Mouse (Mus musculus): Measurements from ENCODE around the gene Scaper. TPM values are rescaled to one million over a fixed set of nuclear protein-coding genes. Genes with fewer than 3 reads are reported as not detected.

Scaper gene
- 8.0 TPM for polyA plus RNA-seq (2014; fragmentation: Illumina TruSeq; extraction: RNeasy Lipid Tissue Mini Kit (QIAGEN cat#74804); ENCODE audit: low read depth, low replicate concordance)

GRCm38 (mm10) chr9:55937664-55938617, at the start of gene Scaper:
TSS of gene Scaper (minus strand) at chr9:55938119.

GRCm38 (mm10) chr9:55538377-55538776, 399.5 kb downstream of the Scaper start, which contains the start of gene Isl2:
TSS of gene Isl2 (plus strand) at chr9:55538672.

GRCm38 (mm10) chr9:55512027-55512543, 425.8 kb downstream of the Scaper start, which contains the start of gene Etfa:
TSS of gene Etfa (minus strand) at chr9:55512243.

Other genes starting within 250 kb of the Scaper start
- 0.62 TPM for gene 4930563M21Rik, start 72.4 kb upstream of the Scaper start, polyA plus RNA-seq (2014; fragmentation: Illumina TruSeq; extraction: RNeasy Lipid Tissue Mini Kit (QIAGEN cat#74804); ENCODE audit: low read depth, low replicate concordance)
- 110 TPM for gene Rcn2, start 103.7 kb upstream of the Scaper start, polyA plus RNA-seq (2014; fragmentation: Illumina TruSeq; extraction: RNeasy Lipid Tissue Mini Kit (QIAGEN cat#74804); ENCODE audit: low read depth, low replicate concordance)
- gene Pstpip1, start 151.8 kb upstream of the Scaper start, polyA plus RNA-seq (2014; fragmentation: Illumina TruSeq; extraction: RNeasy Lipid Tissue Mini Kit (QIAGEN cat#74804); ENCODE audit: low read depth, low replicate concordance) = 36.1 TPM
- gene Tspan3, start 227.4 kb upstream of the Scaper start, polyA plus RNA-seq (2014; fragmentation: Illumina TruSeq; extraction: RNeasy Lipid Tissue Mini Kit (QIAGEN cat#74804); ENCODE audit: low read depth, low replicate concordance) = 257 TPM

Data from adipose tissue, adult 10 weeks (tissue).